Mouse (Mus musculus): ENCODE results near the gene Bcl2l13. TPM values are rescaled to one million over a fixed set of nuclear protein-coding genes. Genes with fewer than 3 reads are reported as not detected.

Bcl2l13 gene
- polyA plus RNA-seq (2011; ENCODE audit: insufficient read depth, insufficient read length, low replicate concordance, missing spikeins) = 13.0 and 14.7 TPM in 2 replicates

DNA sequence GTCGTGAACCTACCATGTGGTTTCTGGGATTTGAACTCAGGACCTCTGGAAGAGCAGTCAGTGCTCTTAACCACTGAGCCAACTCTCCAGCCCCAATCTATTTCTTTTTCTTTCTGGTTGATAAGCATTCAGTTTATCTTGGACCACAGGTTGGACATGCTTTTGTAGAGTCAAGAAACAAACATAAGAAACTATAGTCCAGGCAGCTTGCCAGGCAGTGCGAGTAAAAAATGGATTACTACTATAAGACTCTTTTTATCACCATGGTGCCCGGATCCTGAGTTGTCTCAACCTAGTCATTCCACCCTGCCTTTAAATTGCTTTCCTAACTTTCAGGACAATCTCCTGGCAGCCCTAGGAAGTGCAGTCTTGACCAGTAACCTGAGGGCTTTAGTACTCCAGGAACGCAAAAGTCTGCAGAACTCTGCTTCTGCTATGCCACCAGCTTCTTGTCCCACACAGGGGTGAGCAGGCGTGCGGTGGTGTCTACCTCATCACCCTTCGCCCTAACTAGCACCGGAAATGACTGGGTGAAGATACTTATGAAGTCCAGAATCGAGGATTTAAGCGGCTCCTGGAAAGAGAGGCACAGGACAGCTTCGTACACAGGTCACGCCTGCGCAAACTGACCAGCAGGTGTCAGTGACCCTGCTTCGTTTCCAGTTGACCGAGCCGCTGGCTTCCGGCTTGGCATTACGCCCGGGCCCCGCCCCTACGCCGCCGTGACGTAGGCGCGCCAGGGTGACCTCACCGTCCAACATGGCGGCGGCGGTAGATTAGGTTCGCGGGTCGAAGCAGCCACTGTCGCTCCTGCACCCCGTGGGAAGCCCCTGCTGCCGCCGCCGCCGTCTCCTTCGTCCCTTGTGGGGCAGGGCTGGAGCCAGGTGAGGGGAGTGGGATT is at the start of gene Bcl2l13:
Gene Bcl2l13 (plus strand): TSS at position 739 of the 901 bp plus-strand sequence.
- Histone ChIP-seq H3K27ac (ENCODE audit: control insufficient read depth, insufficient read depth, low read depth, low read length, poor library complexity) (peak within 1 kb of the TSS; percentile 80), H3K4me1 (ENCODE audit: control insufficient read depth, insufficient read depth, low read length) (peaks cover 1% of the 10 kb centered on the region; the same call in 1 of the 2 replicates), H3K4me3 (replicated peaks; ENCODE audit: control insufficient read depth, low read depth, low read length) (peak within 1 kb of the TSS; percentile 65)
- 2% methylated on average over 40 of the region's 40 CpGs for WGBS
- TF ChIP-seq CTCF (IDR thresholded peaks at IDR 0.05; ENCODE audit: control insufficient read depth, insufficient read depth, low read length) = peak; percentile 67
- peak; percentile 95; the same call in 1 of the 2 replicates for TF ChIP-seq POLR2A (IDR thresholded peaks at IDR 0.05; ENCODE audit: borderline replicate concordance, control insufficient read depth, low read depth, low read length)

DNA sequence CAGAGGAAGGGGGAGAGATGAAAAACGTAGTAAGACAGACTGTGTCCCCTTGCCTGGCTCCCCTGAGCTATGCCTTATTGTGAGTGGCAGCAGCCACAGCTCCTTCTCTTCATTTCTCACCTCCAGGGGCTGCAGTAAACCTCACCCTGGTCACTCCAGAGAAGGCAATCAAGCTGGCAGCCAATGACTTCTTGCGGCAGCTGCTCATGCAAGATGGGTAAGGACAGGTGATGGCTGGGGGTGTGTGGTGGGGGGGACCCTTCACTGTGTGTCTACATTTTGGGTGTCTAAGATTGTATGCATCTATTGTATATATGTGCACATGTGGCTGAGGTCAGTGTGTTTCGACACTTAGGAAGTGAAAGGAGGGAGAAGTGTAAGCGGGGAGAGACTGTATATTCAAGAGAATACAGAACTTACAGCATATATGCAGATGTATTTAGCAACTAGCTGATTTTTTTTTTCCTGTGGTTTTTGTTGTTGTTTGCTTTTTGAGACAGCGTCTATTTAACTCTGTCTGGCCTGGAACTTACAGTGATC is 47.9 kb upstream of the Bcl2l13 start:
- TF ChIP-seq POLR2A (IDR thresholded peaks at IDR 0.05; ENCODE audit: borderline replicate concordance, control insufficient read depth, low read depth, low read length) (no peak), CTCF (IDR thresholded peaks at IDR 0.05; ENCODE audit: control insufficient read depth, insufficient read depth, low read length) (no peak)
- WGBS = 48% methylated on average over 5 of the region's 5 CpGs
- Histone ChIP-seq H3K4me1 (ENCODE audit: control insufficient read depth, insufficient read depth, low read length) (no peaks in the 10 kb centered on the region; the same call in 1 of the 2 replicates), H3K4me3 (replicated peaks; ENCODE audit: control insufficient read depth, low read depth, low read length) (no peak overlapping the region), H3K27ac (ENCODE audit: control insufficient read depth, insufficient read depth, low read depth, low read length, poor library complexity) (no peak overlapping the region)

DNA sequence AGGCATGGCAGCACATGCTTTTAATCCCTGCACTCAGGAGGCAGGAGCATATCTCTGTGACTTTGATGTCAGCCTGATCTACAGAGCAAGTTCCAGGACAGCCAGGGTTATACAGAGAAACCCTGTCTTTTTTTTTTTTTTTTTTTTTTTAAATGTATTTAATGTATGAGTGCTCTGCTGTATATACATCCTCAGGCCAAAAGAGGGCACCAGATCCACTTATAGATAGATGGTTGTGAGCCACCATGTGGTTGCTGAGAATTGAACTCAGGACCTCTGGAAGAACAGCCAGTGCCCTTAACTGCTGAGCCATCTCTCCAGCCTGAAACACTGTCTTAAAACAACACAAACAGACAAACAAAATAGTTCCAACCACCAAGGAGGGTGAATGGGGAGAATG is 47.1 kb upstream of the Bcl2l13 start:
- Histone ChIP-seq H3K27ac (ENCODE audit: control insufficient read depth, insufficient read depth, low read depth, low read length, poor library complexity) (no peak overlapping the region), H3K4me3 (replicated peaks; ENCODE audit: control insufficient read depth, low read depth, low read length) (no peak overlapping the region), H3K4me1 (ENCODE audit: control insufficient read depth, insufficient read depth, low read length) (no peaks in the 10 kb centered on the region; the same call in 1 of the 2 replicates)
- TF ChIP-seq CTCF (IDR thresholded peaks at IDR 0.05; ENCODE audit: control insufficient read depth, insufficient read depth, low read length) (no peak), POLR2A (IDR thresholded peaks at IDR 0.05; ENCODE audit: borderline replicate concordance, control insufficient read depth, low read depth, low read length) (no peak)

DNA sequence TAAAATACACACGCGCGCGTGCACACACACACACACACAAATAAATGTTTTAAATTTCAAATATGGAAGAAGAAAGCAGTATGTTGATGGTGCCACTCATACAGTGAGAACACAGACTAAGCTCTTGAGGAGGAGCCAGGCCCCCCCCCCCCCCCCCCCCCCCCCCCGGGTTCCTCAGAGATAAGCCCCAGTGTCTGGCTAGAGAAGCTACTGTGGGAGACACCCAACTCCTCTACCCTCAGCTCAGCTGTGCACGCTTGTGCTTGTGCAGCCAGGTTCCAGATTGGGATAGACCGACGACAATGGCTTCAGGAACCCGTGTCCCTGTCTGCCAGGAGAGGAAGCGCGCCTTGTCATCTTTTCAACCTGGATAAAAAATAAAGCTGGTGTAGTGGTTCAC is 45.9 kb upstream of the Bcl2l13 start:
- no peaks in the 10 kb centered on the region; the same call in 1 of the 2 replicates for H3K4me1 ChIP-seq (ENCODE audit: control insufficient read depth, insufficient read depth, low read length)
- H3K4me3 ChIP-seq (replicated peaks; ENCODE audit: control insufficient read depth, low read depth, low read length) = no peak overlapping the region
- WGBS = 70% methylated on average over 11 of the region's 11 CpGs
- TF ChIP-seq POLR2A (IDR thresholded peaks at IDR 0.05; ENCODE audit: borderline replicate concordance, control insufficient read depth, low read depth, low read length) (no peak), CTCF (IDR thresholded peaks at IDR 0.05; ENCODE audit: control insufficient read depth, insufficient read depth, low read length) (no peak)
- no peak overlapping the region for H3K27ac ChIP-seq (ENCODE audit: control insufficient read depth, insufficient read depth, low read depth, low read length, poor library complexity)

DNA sequence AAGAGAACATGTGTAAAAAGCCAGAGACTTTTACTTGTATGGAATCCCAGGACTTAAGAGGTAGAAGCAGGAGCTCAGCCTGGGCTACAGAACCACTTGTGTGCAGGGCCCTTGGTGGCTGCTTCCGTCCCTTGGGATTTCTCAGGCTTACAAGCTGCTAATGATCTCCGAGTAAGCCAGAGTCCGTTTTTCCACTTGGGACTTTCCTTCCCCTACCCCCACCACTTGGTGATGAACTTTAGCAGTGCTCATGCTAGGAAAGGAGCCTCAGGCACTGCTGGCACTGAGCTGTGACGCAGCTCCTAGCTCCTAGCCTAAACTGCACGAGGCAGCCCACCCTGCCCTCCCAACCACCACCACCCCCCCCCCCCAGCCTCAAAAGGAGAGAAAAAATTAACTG is 45.3 kb upstream of the Bcl2l13 start:
- 75% methylated on average over 5 of the region's 5 CpGs for WGBS
- Histone ChIP-seq H3K4me1 (ENCODE audit: control insufficient read depth, insufficient read depth, low read length) (no peaks in the 10 kb centered on the region; the same call in 1 of the 2 replicates), H3K4me3 (replicated peaks; ENCODE audit: control insufficient read depth, low read depth, low read length) (no peak overlapping the region), H3K27ac (ENCODE audit: control insufficient read depth, insufficient read depth, low read depth, low read length, poor library complexity) (no peak overlapping the region)
- TF ChIP-seq POLR2A (IDR thresholded peaks at IDR 0.05; ENCODE audit: borderline replicate concordance, control insufficient read depth, low read depth, low read length) (no peak), CTCF (IDR thresholded peaks at IDR 0.05; ENCODE audit: control insufficient read depth, insufficient read depth, low read length) (no peak)

DNA sequence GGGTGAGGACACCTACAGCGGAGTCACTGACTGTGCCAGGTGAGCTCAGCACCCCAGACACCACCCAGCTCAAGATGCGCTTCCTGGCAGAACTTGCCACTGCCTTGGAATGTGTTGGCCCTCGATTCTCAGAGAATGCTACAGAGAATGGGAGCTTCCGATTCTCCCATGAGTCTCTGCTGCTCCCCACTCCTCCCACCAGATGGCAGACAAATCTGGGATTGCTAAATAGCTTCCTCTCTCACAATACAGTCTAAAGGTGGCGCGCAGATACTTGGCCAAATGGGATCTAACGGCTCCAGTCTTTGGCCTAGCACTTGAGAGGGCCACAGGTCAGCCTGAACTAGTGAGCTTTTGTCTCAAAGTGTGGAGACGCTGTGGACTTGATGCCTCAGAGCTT is 43.1 kb upstream of the Bcl2l13 start:
- Histone ChIP-seq H3K4me1 (ENCODE audit: control insufficient read depth, insufficient read depth, low read length) (no peaks in the 10 kb centered on the region; the same call in 1 of the 2 replicates), H3K27ac (ENCODE audit: control insufficient read depth, insufficient read depth, low read depth, low read length, poor library complexity) (no peak overlapping the region), H3K4me3 (replicated peaks; ENCODE audit: control insufficient read depth, low read depth, low read length) (no peak overlapping the region)
- WGBS = 81% methylated on average over 8 of the region's 8 CpGs
- TF ChIP-seq POLR2A (IDR thresholded peaks at IDR 0.05; ENCODE audit: borderline replicate concordance, control insufficient read depth, low read depth, low read length) (no peak), CTCF (IDR thresholded peaks at IDR 0.05; ENCODE audit: control insufficient read depth, insufficient read depth, low read length) (no peak)

DNA sequence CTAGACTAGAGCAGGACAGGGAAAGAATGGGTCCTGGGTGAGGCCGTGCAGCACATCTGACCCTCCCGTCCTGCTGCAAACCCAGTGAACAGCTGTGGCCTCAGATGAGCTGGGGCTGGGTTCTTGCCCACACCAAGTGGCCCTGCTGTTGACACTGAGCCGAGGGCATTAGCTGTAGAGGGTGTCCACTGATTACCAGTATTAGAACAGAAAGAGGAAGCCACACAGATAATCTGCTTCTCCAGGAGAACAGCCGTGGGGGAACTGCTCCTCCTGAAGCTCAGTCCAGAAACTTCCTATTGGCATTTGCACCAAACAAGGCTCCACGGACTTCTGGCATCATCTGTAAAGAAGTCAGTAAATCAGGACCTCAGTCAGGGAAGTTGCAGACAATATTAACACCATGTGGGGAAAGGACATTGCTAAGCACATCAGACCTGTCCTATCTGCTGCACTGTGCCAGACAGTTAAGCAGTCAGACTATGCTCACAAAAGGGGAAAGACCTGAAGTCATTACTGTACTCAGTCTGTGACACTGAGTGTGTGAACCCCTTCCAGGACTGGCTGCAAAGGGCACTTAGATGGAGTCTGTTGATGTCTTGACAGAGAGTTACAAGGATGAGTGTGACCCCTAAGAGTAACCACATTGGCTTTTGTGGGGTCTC is 40.5 kb upstream of the Bcl2l13 start:
- TF ChIP-seq CTCF (IDR thresholded peaks at IDR 0.05; ENCODE audit: control insufficient read depth, insufficient read depth, low read length) = no peak
- TF ChIP-seq POLR2A (IDR thresholded peaks at IDR 0.05; ENCODE audit: borderline replicate concordance, control insufficient read depth, low read depth, low read length) = no peak
- WGBS = 30% methylated on average over 5 of the region's 5 CpGs
- no peak overlapping the region for H3K4me3 ChIP-seq (replicated peaks; ENCODE audit: control insufficient read depth, low read depth, low read length)
- no peak overlapping the region for H3K27ac ChIP-seq (ENCODE audit: control insufficient read depth, insufficient read depth, low read depth, low read length, poor library complexity)
- no peaks in the 10 kb centered on the region for H3K4me1 ChIP-seq (ENCODE audit: control insufficient read depth, insufficient read depth, low read length)

DNA sequence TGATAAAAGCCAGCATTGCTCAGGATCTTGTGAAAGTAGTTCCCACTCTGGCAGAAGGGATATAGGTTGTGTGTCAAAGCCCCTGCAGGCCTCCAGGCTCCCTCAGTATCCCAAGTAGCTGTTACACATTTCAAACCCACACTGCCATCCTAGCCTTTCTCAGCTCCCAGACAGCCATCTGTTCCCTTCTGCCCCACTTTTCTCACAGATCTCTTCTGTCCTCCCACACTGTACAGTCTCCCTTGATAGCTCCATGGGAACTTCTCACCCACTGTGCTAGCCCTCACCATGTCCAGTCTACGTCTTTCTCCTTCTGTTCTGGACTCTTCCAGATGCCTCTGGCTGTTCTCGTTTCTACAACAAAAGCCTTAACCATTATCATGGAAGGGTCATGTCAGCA is 39.9 kb upstream of the Bcl2l13 start:
- WGBS = 85% methylated on average over 2 of the region's 2 CpGs
- H3K27ac ChIP-seq (ENCODE audit: control insufficient read depth, insufficient read depth, low read depth, low read length, poor library complexity) = no peak overlapping the region
- TF ChIP-seq POLR2A (IDR thresholded peaks at IDR 0.05; ENCODE audit: borderline replicate concordance, control insufficient read depth, low read depth, low read length) (no peak), CTCF (IDR thresholded peaks at IDR 0.05; ENCODE audit: control insufficient read depth, insufficient read depth, low read length) (no peak)
- no peaks in the 10 kb centered on the region for H3K4me1 ChIP-seq (ENCODE audit: control insufficient read depth, insufficient read depth, low read length)
- no peak overlapping the region for H3K4me3 ChIP-seq (replicated peaks; ENCODE audit: control insufficient read depth, low read depth, low read length)
